Comparison of ENCODE assay signal across 11 mouse cellular contexts in genomic region chr16:9992076-9992772, GRCm38 (mm10). TPM values are rescaled to one million over a fixed set of nuclear protein-coding genes. Genes with fewer than 3 reads are reported as not detected.
DNase-seq lines count a peak whose midpoint lies in the region; ATAC-seq lines count a peak whose summit lies in the region.
"Had no signal": no experiment of that assay in that cellular context is flagged by ENCODE, and none has a peak within 500 bp of the region (broad histone marks: within the 10 kb centered on the region; RNA-seq: fewer than 3 reads in every experiment).

No protein-coding gene starts in this region.

- 17% methylated on average over 34 of the region's 34 CpGs for WGBS in intestine, embryonic 15.5 days
- 15% methylated on average over 34 of the region's 34 CpGs for WGBS in intestine, embryonic 16.5 days
- WGBS in forebrain, embryonic 12.5 days: 13% methylated on average over 34 of the region's 34 CpGs
- whole genome bisulfite sequencing in midbrain, embryonic 11.5 days: 14% methylated on average over 34 of the region's 34 CpGs

- H3K4me1 ChIP-seq in intestine, embryonic 15.5 days (replicated peaks): no peaks in the 10 kb centered on the region; the same call in 1 of the 2 replicates
- H3K4me1 ChIP-seq in intestine, embryonic 16.5 days (ENCODE audit: control insufficient read depth, insufficient read depth, low read length): 0 out of 2 replicates have a peak, but pooled peaks cover 2% of the 10 kb centered on the region
- peaks cover 34% of the 10 kb centered on the region for H3K4me1 ChIP-seq in forebrain, embryonic 12.5 days
- H3K4me1 ChIP-seq in midbrain, embryonic 11.5 days (ENCODE audit: control insufficient read depth, insufficient read depth, low read length): peaks cover 20% of the 10 kb centered on the region

- no peak overlapping the region for H3K9ac ChIP-seq in intestine, embryonic 15.5 days
- H3K9ac ChIP-seq in intestine, embryonic 16.5 days (ENCODE audit: low read depth, low read length): no peak overlapping the region
- H3K9ac ChIP-seq in forebrain, embryonic 12.5 days: no peak overlapping the region
- H3K9ac ChIP-seq in midbrain, embryonic 11.5 days (ENCODE audit: low read length): no peak overlapping the region

- peak; percentile 9 for DNase-seq in embryo, embryonic 10 days (ENCODE audit: low spot score)
- no peak for DNase-seq in midbrain, embryonic 11.5 days (ENCODE audit: low spot score, missing footprints)
- no peak for DNase-seq in T-cell, adult 2 months (ENCODE audit: low spot score)
- DNase-seq in urinary bladder, postnatal 36 days (ENCODE audit: low spot score in 2 of 2): no peak
- no peak for DNase-seq in ovary, postnatal 36 days (ENCODE audit: low spot score)
- DNase-seq: kidney, adult 8-10 months; lung, adult 18-20 months had no signal

- peak overlapping the region; percentile 62; the same call in 1 of the 2 replicates for H3K4me2 ChIP-seq in intestine, embryonic 15.5 days (replicated peaks)
- H3K4me2 ChIP-seq in intestine, embryonic 16.5 days (ENCODE audit: low read depth, low read length): no peak overlapping the region
- H3K4me2 ChIP-seq in forebrain, embryonic 12.5 days: peak overlapping the region; percentile 88
- H3K4me2 ChIP-seq in midbrain, embryonic 11.5 days: peak overlapping the region; percentile 71

- H3K27me3 ChIP-seq in intestine, embryonic 15.5 days (replicated peaks): peaks cover 62% of the 10 kb centered on the region
- peaks cover 51% of the 10 kb centered on the region for H3K27me3 ChIP-seq in intestine, embryonic 16.5 days (replicated peaks; ENCODE audit: control insufficient read depth, insufficient read depth, low read length)
- H3K27me3 ChIP-seq in forebrain, embryonic 12.5 days: peaks cover 69% of the 10 kb centered on the region
- peaks cover 45% of the 10 kb centered on the region for H3K27me3 ChIP-seq in midbrain, embryonic 11.5 days (ENCODE audit: control insufficient read depth, insufficient read depth, low read length)

- H3K27ac ChIP-seq in intestine, embryonic 15.5 days: no peak overlapping the region
- no peak overlapping the region for H3K27ac ChIP-seq in intestine, embryonic 16.5 days (ENCODE audit: low read length)
- H3K27ac ChIP-seq in forebrain, embryonic 12.5 days: no peak overlapping the region
- H3K27ac ChIP-seq in midbrain, embryonic 11.5 days (ENCODE audit: low read depth, low read length): no peak overlapping the region

- ATAC-seq in intestine, embryonic 15.5 days: peak; percentile 10; the same call in 1 of the 2 replicates
- no peak for ATAC-seq in intestine, embryonic 16.5 days
- ATAC-seq in forebrain, embryonic 12.5 days (ENCODE audit: low FRiP score): no peak
- no peak for ATAC-seq in midbrain, embryonic 11.5 days (ENCODE audit: low FRiP score)
- ATAC-seq: Patski had no signal

- no peaks in the 10 kb centered on the region for H3K36me3 ChIP-seq in intestine, embryonic 15.5 days
- H3K36me3 ChIP-seq in intestine, embryonic 16.5 days (ENCODE audit: control insufficient read depth, insufficient read depth, low read length): no peaks in the 10 kb centered on the region
- no peaks in the 10 kb centered on the region for H3K36me3 ChIP-seq in forebrain, embryonic 12.5 days (replicated peaks)
- H3K36me3 ChIP-seq in midbrain, embryonic 11.5 days (ENCODE audit: control insufficient read depth, insufficient read depth, low read length): no peaks in the 10 kb centered on the region

- no peaks in the 10 kb centered on the region for H3K9me3 ChIP-seq in intestine, embryonic 15.5 days
- no peaks in the 10 kb centered on the region for H3K9me3 ChIP-seq in intestine, embryonic 16.5 days (ENCODE audit: control insufficient read depth, low read length)
- no peaks in the 10 kb centered on the region for H3K9me3 ChIP-seq in forebrain, embryonic 12.5 days
- H3K9me3 ChIP-seq in midbrain, embryonic 11.5 days (ENCODE audit: control insufficient read depth, low read length): no peaks in the 10 kb centered on the region

- peak overlapping the region; percentile 27; the same call in 1 of the 2 replicates for H3K4me3 ChIP-seq in intestine, embryonic 15.5 days (replicated peaks)
- no peak overlapping the region for H3K4me3 ChIP-seq in intestine, embryonic 16.5 days (ENCODE audit: low read length)
- H3K4me3 ChIP-seq in forebrain, embryonic 12.5 days (replicated peaks): peak overlapping the region; percentile 47
- H3K4me3 ChIP-seq in midbrain, embryonic 11.5 days (ENCODE audit: low read depth, low read length): peak overlapping the region; percentile 35; the same call in 1 of the 2 replicates

RNA-seq across cellular contexts. Expression of gene Grin2a, which starts 3.1 kb away (rescaled TPM):
- polyA plus RNA-seq in intestine, embryonic 15.5 days (2015; fragmentation: Nextera tagmentation; extraction: Ambion mirVana): 0.18 and 0.34 TPM in 2 replicates
- polyA plus RNA-seq in intestine, embryonic 16.5 days (2015; fragmentation: Nextera tagmentation; extraction: Ambion mirVana): 0.12 TPM in 2 replicates
- polyA plus RNA-seq in forebrain, embryonic 12.5 days (2016; fragmentation: Nextera tagmentation; extraction: Ambion mirVana): 1.0 and 2.4 TPM in 2 replicates
- polyA plus RNA-seq in midbrain, embryonic 11.5 days (2014; fragmentation: Nextera tagmentation; extraction: Ambion mirVana): 0.33 and 0.44 TPM in 2 replicates
